Mouse (Mus musculus) neutrophil, adult 5-6 weeks (primary cell): Measurements from ENCODE around the gene Six6. TPM values are rescaled to one million over a fixed set of nuclear protein-coding genes. Genes with fewer than 3 reads are reported as not detected.

Experiments used
- ATAC-seq: fragments of 151-379, 151-347 bp; 2 replicates; pipeline ENCODE4 v1.8.0; 2017; ENCODE audit warnings: mild to moderate bottlenecking, moderate TSS enrichment; ENCODE audit not compliant: insufficient number of reproducible peaks, poor library complexity, low FRiP score, severe bottlenecking; ENCODE audit errors: extremely low read depth
- total RNA-seq: library from RNA; stranded (forward); fragments of 200-1000 nt; gene quantifications from 2 replicates; pipeline ENCODE4 v1.2.3, GENCODE M21; 2017

Six6 gene
- total RNA-seq, result not detected in 2 replicates

DNA sequence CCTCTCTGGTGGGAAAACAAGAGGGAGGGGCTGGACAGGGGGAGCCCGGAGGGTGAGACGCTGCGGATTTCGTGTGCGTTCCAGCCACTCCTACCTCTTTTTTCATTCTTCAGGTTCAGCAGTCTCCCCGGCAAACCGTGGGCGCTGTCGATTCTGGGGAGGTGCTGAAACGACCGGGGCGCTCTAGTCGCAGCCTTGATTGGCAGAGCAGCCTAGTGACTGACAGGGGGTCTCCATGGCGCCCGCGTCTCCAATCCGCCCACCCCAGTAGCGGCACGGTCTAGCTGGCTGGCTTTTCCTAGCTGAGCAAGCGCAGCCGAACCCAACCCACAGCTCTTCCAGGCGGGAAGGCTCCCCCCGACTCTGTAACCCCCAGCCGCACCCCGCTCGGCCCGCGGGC is at the start of gene Six6:
Six6 (plus strand) TSS at position 277 of the 400 bp plus-strand sequence.
- no peak for ATAC-seq

DNA sequence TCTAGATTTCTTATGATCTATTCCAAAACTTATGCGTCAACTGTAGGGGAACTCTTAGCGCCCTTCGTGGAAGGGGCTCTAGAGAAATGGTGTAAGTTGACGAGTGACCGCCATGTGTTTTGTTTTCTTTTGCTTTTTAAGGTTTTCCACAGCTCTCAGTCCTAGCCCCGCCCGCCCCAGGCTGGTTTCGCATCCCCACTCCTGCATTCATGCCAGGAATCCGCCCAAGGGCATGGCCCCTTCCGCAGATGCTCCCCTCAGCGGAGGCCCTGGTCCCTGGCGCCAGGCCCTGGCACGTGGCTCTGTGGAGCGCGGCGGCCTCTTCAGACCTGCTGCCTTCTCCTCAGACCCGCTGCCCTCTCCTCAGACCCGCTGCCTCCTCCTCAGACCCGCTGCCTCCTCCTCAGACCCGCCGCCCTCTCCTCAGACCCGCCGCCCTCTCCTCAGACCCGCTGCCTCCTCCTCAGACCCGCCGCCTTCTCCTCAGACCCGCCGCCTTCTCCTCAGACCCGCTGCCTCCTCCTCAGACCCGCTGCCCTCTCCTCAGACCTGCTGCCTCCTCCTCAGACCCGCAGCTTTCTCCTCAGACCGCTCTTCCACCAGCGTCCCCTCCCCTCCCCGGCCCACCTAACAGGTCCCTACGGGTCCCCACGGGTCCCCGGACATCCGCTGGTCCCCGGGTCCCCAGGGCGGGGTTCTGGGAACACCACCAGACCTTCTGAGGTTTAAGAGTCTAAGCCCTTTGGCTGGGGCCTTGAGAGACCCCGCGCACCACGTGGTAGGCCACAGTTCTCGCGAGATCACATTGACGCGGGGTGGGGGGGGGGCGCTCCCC is 22.3 kb upstream of the Six6 start:
- no peak for ATAC-seq

DNA sequence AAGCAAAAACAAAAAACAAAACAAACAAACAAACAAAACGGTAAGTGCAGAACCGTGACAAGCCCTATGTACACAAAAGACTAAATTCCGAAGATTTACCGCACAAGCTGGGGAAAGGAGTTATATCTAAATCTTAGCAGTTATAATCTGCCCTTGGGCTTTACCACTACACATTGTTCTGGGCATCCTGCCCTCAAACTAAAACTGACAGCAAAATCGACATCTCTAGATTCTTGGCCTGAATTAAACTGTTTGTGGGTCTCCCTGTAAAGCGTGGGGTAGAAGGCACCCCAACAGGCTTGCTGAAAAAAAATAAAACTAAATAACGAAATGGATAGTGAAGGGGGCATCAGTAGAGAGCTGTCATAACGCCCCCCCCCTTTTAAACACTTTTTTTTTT is 2.9 kb upstream of the Six6 start:
- no peak for ATAC-seq

DNA sequence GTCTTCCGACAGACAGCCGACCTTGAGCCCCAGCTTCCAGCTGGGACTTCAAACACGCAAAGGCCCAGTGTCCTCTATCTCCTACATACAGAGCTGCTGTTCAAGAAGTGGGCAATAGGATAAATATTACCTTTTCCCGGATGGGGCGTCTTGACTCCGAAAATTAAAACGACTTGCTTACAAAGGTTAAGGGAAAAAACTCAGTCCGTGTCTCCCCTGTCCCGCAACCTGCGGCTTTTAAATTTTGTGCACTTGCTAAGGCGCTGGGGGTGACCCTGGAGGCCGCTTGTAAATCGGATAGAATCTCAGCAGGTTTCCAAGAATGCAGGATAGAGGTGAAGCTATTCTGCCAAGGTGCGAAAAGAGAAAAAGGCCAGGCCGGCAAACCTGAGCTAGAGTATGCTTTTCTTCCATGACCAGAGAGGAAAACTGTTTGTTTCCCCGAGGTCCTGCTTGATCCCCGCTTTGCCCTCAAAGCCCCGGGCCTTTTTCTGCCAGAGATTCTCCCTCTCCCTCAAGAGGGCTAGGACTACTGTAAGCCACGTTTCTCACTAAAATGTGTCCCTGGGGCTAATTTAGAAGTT is 2.1 kb upstream of the Six6 start:
- no peak for ATAC-seq

DNA sequence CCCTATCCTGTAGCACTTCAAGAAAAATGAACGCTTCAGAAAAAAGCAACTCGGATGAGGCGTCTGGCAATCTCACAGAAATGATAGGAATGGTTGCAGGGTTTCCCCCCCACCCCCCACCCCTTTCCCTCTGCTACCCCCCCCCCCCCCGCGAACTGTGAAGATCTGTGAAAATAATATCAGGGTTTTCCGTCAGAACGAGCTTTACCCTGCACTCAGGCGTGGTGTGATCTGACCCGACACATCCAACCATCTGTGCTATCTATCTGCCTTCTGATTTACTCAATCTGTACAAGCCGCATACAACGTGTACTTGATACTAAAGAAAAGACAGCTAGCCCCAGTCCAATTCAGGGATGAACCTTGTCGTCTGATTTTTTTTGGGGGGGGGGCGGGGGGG is 1.5 kb upstream of the Six6 start:
- ATAC-seq, result no peak

GRCm38 (mm10) chr12:72938600-72939490 is 847 bp upstream of the Six6 start:
- no peak for ATAC-seq

DNA sequence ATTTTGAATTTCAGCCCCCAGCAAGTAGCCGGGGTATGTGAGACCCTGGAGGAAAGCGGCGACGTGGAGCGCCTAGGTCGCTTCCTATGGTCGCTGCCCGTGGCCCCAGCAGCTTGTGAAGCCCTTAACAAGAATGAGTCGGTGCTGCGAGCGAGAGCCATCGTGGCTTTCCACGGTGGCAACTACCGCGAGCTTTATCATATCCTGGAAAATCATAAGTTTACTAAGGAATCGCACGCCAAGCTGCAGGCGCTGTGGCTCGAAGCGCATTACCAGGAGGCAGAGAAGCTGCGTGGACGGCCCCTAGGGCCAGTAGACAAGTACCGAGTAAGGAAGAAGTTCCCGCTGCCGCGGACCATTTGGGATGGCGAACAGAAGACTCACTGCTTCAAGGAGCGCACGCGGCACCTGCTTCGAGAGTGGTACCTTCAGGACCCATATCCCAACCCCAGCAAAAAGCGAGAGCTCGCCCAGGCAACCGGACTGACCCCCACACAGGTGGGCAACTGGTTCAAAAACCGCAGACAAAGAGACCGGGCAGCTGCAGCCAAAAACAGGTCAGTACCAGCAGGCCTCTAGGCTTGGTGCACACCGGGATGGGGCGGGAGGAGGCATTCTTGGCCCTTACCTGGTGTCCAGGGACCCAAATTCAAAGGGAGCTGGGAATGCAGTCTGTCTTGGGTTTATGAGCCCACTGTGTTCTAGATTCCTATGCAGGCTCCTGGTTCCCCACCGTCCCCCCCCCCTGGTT is 554 bp downstream of the Six6 start, which contains the start of gene 4930447C04Rik:
4930447C04Rik (minus strand) TSS at position 704 of the 751 bp plus-strand sequence.
- no peak for ATAC-seq

DNA sequence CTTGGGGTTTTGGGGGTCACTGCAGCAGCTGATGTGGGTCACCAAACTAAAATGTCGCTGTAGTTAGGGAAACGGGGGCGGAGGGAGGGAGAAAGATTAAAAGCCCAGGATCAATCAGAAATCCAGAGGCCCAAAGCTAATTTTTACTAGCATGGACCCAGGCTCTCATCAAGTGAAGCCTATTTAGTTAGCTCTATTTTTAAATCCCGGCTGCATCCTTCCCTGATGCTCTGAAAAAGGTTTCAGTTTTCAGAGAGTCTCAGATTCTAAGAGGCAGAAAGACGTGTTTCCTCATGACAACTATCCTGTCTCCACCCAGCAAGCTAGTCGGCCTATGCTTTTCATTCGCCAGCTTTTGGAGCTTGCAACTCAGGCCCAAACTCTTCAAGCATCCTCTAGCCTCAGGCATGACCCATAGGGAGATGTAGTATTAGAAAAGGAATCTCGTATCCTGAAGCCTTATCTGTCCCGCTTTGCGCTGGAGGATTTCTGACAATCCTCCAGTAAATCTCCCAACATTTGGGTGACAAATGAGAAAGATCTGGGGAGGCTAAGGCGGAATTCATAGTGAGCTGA is 1.2 kb downstream of the Six6 start:
- ATAC-seq, result no peak

- ATAC-seq, result no peak
These were observed 1.8 kb downstream of the Six6 start for GRCm38 (mm10) chr12:72941398-72942051.

DNA sequence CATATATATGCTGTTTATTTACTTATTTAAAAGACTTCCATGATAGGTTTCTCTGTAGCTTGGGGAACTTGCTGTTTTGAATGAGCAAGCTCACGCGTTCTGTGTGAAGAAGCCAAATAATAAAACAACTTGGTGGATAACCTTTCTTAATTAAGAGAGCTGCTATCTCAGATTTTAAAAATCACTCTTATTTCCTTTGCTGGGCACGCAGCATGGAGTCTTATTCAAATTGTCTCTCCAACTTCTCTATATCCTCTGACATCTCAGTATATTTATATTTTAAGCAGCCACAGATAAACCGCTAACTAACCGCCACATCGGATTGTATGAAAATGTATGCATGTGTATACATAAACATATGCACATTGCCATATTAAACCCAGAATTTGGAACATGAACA is 2.5 kb downstream of the Six6 start:
- ATAC-seq, result no peak

DNA sequence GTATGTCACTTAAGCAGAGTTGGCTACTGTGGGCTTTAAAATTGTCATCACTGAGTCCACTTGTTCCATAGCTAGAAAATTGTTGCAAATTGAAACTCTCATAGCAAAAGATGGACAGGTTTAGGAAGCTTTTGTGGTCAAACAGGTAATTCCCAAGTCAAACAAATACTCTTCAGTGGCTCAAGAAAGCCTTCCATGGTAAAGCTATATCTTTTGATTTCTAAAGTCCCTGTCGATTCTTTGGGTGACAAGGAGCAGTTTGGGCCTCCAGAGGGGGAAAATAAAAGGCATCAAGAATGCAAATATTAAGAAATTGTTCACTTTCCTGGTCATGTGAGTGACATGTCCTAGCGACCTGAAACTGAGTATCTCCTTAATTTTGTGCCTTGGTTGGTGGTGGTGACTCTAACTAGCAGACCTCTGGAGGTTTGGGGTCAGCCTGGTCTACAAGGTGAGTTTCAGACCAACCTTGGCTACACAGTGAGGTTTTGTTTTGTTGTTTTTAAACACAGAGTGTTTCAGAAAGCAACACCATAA is 4.0 kb downstream of the Six6 start:
- no peak for ATAC-seq

DNA sequence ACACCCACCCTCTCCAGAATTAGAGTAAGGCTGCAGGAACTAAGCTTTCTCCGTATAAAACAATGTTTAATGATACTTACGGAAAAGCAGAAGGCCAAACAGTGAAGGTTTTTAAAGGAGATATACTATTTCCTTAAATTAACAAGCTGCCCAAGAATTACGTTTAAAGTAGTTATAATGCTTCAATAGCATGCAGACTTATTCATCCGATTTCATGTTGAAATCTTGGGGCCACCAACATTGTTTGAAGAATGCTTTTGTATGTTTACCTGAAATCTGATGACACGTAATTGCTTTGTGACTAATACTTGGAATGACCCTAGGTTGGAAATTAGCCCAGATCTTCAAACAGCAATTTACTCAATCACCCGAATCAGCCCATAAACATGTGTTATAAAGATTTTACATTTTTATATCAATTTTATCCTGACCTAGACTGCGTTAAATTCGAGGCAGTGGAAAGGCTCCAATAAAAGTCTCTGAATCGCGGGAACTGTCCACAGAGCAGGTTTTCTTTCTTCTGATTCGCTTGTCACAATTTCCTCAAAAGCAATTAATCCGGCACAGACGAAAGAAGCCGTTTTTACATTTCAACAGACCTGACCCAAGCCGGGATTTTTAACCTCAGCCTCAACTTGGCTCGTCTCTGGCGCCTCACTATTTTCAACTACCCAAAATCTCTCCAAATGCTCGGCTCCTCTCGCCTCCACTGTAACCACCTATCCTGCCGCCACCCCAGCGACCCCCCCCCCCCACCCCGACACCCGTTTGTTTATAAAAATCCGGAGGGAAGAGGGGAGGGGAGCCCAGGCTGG is 4.9 kb downstream of the Six6 start:
- ATAC-seq, result no peak

DNA sequence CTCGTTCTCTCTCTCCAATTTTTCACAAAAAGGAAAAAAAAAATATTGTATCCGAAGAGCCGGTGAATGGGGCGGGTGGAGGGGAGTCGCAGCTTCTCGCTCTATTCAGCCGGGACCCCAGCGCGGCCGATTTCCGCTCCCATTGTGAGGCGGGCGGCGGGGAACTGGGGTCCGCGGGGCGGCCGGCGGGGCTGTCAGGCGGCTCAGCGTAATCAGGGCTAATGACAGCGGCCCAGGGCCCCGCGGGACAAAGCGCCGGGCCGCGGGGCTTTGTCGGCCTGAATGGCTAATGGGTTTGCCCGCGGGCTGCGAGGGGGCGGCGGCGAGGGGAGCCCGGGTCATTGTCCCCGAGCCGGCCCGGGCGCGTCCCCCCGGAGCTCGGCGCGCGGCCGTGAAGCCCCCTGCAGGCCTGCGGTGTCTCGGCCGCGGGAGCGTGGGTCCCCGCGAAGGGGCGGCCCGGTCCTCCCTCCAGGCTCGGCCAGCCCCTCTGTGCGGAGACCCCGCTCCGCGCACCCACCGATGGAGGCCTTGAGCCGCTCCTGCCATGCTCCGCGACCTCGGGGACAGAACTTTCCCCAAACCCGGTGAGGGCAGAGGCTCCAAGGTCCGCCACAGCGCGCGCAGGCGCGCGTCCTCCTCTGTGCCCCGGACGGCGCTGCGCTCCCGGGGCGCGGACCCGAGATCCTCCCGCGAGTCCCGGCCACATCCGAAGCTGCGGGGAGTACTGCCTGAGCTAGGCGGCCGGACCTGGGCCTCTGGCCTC is 5.8 kb downstream of the Six6 start:
- no peak for ATAC-seq

- ATAC-seq, result no peak
These were observed 6.3 kb downstream of the Six6 start for GRCm38 (mm10) chr12:72946064-72946395.

- ATAC-seq, result no peak
These were observed 7.1 kb downstream of the Six6 start for GRCm38 (mm10) chr12:72946805-72947204.

DNA sequence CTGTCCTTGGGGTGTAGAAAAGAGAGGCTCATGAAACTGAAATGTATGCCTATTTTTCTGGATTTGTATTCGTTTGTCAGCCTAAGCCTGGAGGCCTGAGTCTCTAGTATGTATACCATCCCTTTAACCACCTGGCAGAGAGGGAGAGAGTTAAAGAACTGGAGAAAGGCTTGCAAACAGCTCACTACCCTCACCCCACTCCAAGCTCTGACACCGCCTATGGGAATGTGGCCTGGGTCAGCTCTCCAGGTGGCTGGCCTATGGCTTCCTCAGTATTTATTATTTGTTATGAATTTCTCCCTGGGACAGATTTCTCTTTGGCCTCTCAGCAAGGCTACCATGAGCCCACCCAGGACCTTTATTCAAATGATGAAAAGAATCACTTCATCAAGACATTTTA is 7.6 kb downstream of the Six6 start:
- ATAC-seq, result no peak

- no peak for ATAC-seq
These were observed 13.4 kb downstream of the Six6 start for GRCm38 (mm10) chr12:72953089-72953488.
